Mouse (Mus musculus): ENCODE data around the gene Vps9d1.

DNA sequence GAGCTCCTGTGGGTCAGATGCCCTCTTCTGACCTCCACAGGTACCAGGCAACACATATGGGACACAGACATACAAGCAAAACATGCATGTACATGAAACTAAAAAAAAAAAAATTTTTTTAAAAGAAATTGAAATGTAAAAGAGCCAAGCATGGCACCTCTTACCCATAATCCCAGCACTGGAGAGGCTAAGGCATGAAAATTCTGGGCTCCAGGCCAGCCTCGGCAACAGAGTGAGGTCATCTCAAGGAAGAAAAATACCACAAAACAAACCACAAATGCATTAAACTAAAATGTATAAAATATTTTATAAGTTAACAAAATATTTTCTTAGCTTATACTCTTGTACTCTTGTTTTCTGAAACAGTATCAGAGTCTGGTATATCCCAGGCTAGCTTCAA, 33.2 kb downstream of the Vps9d1 start:
- TF ChIP-seq POLR2A (IDR thresholded peaks at IDR 0.05; ENCODE audit: control insufficient read depth, extremely low read depth, insufficient read depth, low read length, poor library complexity): no peak
- TF ChIP-seq CTCF (IDR thresholded peaks at IDR 0.05; ENCODE audit: borderline replicate concordance, control insufficient read depth, extremely low read depth, insufficient read depth, low read length, poor library complexity): no peak

Measured in thymus, adult 2 months (tissue).